Mouse (Mus musculus): ENCODE measurements at regions not wholly inside any gene's neighbourhood (a gene's known extent, or its start where the extent isn't known, plus 50 kb on each side); places are given as distances from the start of the nearest gene placed in this dataset.

- TF ChIP-seq EP300 (IDR thresholded peaks at IDR 0.05; ENCODE audit: insufficient read depth, low read depth, low read length): no peak
- no peak for TF ChIP-seq POLR2A (IDR thresholded peaks at IDR 0.05; ENCODE audit: insufficient read depth, low read length)
Measured at GRCm38 (mm10) chr8:10856996-10857720, 151.1 kb downstream of the Irs2 start.
